Mouse (Mus musculus) intestine, embryonic 14.5 days (tissue): ENCODE data around the gene Lama2. TPM values are rescaled to one million over a fixed set of nuclear protein-coding genes. Genes with fewer than 3 reads are reported as not detected.

ENCODE experiments used
- ATAC-seq: fragments of 200-750 bp; cut with Nextera tagmentation; replicated peaks from 2 replicates; pipeline ENCODE4 v1.8.0; 2017; ENCODE audit warnings: low read depth, moderate number of reproducible peaks, moderate TSS enrichment, moderate library complexity; ENCODE audit not compliant: low FRiP score, low TSS enrichment
- DNase-seq: peaks from one replicate; pipeline ENCODE4 v3.0.0-alpha.2; 2018; ENCODE audit warnings: low spot score
- H3K27ac ChIP-seq: fragments of 300-500 bp; sonication (generic); 2 replicates; pipeline ENCODE4 v1.5.1; 2014; ENCODE audit warnings: low read depth, mild to moderate bottlenecking, control low read depth
- H3K27me3 ChIP-seq: fragments of 300-500 bp; sonication (generic); replicated peaks from 2 replicates; pipeline ENCODE4 v1.6.1; 2014; ENCODE audit warnings: low read length, control low read depth; ENCODE audit not compliant: control insufficient read depth, insufficient read depth
- H3K36me3 ChIP-seq: fragments of 300-500 bp; sonication (generic); 2 replicates; pipeline ENCODE4 v1.6.1; 2014; ENCODE audit warnings: low read length, control low read depth; ENCODE audit not compliant: control insufficient read depth, insufficient read depth
- H3K4me1 ChIP-seq: fragments of 300-500 bp; sonication (generic); replicated peaks from 2 replicates; pipeline ENCODE4 v1.6.1; 2014; ENCODE audit warnings: low read length, control low read depth, mixed read lengths; ENCODE audit not compliant: control insufficient read depth, insufficient read depth
- H3K4me2 ChIP-seq: fragments of 300-500 bp; sonication (generic); 2 replicates; pipeline ENCODE4 v1.6.1; 2014; ENCODE audit warnings: low read length
- H3K4me3 ChIP-seq: fragments of 300-500 bp; sonication (generic); 2 replicates; pipeline ENCODE4 v1.5.1; 2014; ENCODE audit warnings: low read depth, low read length, control low read depth, mixed read lengths
- H3K9ac ChIP-seq: fragments of 300-500 bp; sonication (generic); 2 replicates; pipeline ENCODE4 v1.6.1; 2014; ENCODE audit warnings: mild to moderate bottlenecking, low read length
- H3K9me3 ChIP-seq: fragments of 300-500 bp; sonication (generic); 2 replicates; pipeline ENCODE4 v1.6.1; 2016; ENCODE audit warnings: low read length, control low read depth; ENCODE audit not compliant: control insufficient read depth
- WGBS: fragments of 180-500 bp; shearing (Covaris S2); extraction: QIAGEN DNeasy Blood & Tissue Kit; methylation state at CpG from one replicate; pipeline ENCODE4 v1.1.7; 2014; 5-methylcytosine and 5-hydroxymethylcytosine counted together
- polyA plus RNA-seq: library from polyadenylated mRNA; unstranded; fragments of >200 nt; fragmentation: Nextera tagmentation; extraction: Ambion mirVana; gene quantifications from 2 replicates; pipeline ENCODE4 v1.2.1, GENCODE M21; 2014

The Lama2 gene
- polyA plus RNA-seq, 1 experiment from 2014 or later, result 9.8 TPM

- Histone ChIP-seq H3K9me3 (no peaks in the 10 kb centered on the region), H3K4me2 (no peak overlapping the region), H3K27ac (no peak overlapping the region), H3K4me1 (no peaks in the 10 kb centered on the region; the same call in 1 of the 2 replicates), H3K9ac (no peak overlapping the region), H3K4me3 (no peak overlapping the region), H3K36me3 (no peaks in the 10 kb centered on the region), H3K27me3 (no peaks in the 10 kb centered on the region)
- WGBS, result 90% methylated on average over 2 of the region's 2 CpGs
- DNase-seq (no peak), ATAC-seq (no peak)
These were observed 636.9 kb downstream of the Lama2 start for GRCm38 (mm10) chr10:26982621-26983020.

- no peaks in the 10 kb centered on the region for H3K36me3 ChIP-seq
- no peaks in the 10 kb centered on the region for H3K4me1 ChIP-seq
- H3K9me3 ChIP-seq, result no peaks in the 10 kb centered on the region
- 94% methylated on average over 3 of the region's 3 CpGs for WGBS
- H3K27me3 ChIP-seq, result no peaks in the 10 kb centered on the region
- no peak overlapping the region for H3K4me2 ChIP-seq
- no peak overlapping the region for H3K27ac ChIP-seq
- H3K4me3 ChIP-seq, result no peak overlapping the region
- H3K9ac ChIP-seq, result no peak overlapping the region
- ATAC-seq, result no peak
- DNase-seq, result no peak
These were observed 644.2 kb downstream of the Lama2 start for GRCm38 (mm10) chr10:26975372-26975771.

DNA sequence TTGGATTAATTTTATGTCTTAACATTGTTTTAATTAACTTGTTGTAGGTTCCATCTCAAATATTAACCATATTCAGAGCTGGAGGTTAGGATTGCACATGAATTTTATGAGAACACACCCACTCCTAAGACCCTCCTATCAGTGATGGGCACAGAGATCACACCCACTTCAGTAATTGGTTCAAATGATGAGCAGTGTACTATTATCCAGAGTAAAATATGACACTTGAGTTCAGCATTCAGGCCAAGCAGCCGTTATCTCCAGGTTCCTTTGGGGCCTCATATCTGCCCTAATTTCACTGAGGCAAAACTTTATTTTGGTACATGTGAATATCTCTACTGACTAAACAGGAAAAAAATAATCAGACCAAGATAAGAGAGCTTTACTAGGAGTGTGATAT is 645.3 kb downstream of the Lama2 start:
- Histone ChIP-seq H3K9ac (no peak overlapping the region), H3K27ac (no peak overlapping the region), H3K4me3 (no peak overlapping the region), H3K9me3 (no peaks in the 10 kb centered on the region), H3K4me1 (no peaks in the 10 kb centered on the region), H3K4me2 (no peak overlapping the region), H3K27me3 (no peaks in the 10 kb centered on the region), H3K36me3 (no peaks in the 10 kb centered on the region)
- no peak for DNase-seq
- ATAC-seq, result no peak
- 76% methylated on average over 1 of the region's 1 CpGs for WGBS

- Histone ChIP-seq H3K4me2 (no peak overlapping the region), H3K4me3 (no peak overlapping the region), H3K9me3 (no peaks in the 10 kb centered on the region), H3K27me3 (no peaks in the 10 kb centered on the region), H3K36me3 (no peaks in the 10 kb centered on the region), H3K4me1 (no peaks in the 10 kb centered on the region), H3K9ac (no peak overlapping the region), H3K27ac (no peak overlapping the region)
- DNase-seq (no peak), ATAC-seq (no peak)
- 83% methylated on average over 2 of the region's 2 CpGs for WGBS
These were observed 646.0 kb downstream of the Lama2 start for GRCm38 (mm10) chr10:26973575-26973974.

- WGBS, result 86% methylated on average over 3 of the region's 3 CpGs
- no peaks in the 10 kb centered on the region for H3K9me3 ChIP-seq
- no peak for ATAC-seq
These were observed 661.0 kb downstream of the Lama2 start for GRCm38 (mm10) chr10:26958513-26958912.

GRCm38 (mm10) chr10:26950448-26950847 is 669.1 kb downstream of the Lama2 start:
- WGBS, result 81% methylated on average over 7 of the region's 7 CpGs
- Histone ChIP-seq H3K9ac (no peak overlapping the region), H3K27ac (no peak overlapping the region), H3K27me3 (no peaks in the 10 kb centered on the region), H3K4me1 (no peaks in the 10 kb centered on the region), H3K9me3 (no peaks in the 10 kb centered on the region), H3K4me2 (no peak overlapping the region), H3K4me3 (no peak overlapping the region), H3K36me3 (no peaks in the 10 kb centered on the region)
- ATAC-seq (no peak), DNase-seq (no peak)

More at GRCm38 (mm10) chr10:26958513-26958912, 661.0 kb downstream of the Lama2 start:
- no peak overlapping the region for H3K27ac ChIP-seq
- H3K4me2 ChIP-seq, result no peak overlapping the region
- H3K4me3 ChIP-seq, result no peak overlapping the region
- no peak for DNase-seq
- no peaks in the 10 kb centered on the region for H3K4me1 ChIP-seq
- H3K27me3 ChIP-seq, result no peaks in the 10 kb centered on the region
- no peaks in the 10 kb centered on the region for H3K36me3 ChIP-seq
- no peak overlapping the region for H3K9ac ChIP-seq

DNA sequence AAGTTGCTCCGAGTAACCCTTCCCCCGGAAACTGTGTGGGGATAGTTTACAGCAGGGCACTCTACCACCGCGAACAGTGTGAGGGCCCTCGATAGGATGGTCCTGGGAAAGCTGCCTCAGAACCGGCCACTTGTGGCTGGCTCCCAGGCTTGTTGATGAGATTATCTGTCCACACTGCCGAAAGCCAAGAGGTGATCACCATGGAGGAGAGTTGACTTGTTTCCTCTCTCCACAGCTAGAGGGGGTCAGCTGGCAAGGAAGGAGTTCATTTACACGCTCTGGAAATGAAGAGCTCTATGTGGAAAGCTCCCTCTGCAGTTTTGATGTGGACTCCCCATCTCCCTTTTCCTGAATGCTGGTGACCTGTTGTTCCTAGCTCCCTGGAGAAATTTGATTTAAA is 669.9 kb downstream of the Lama2 start:
- Histone ChIP-seq H3K27me3 (no peaks in the 10 kb centered on the region), H3K4me1 (no peaks in the 10 kb centered on the region), H3K9ac (no peak overlapping the region), H3K27ac (no peak overlapping the region), H3K9me3 (no peaks in the 10 kb centered on the region), H3K36me3 (no peaks in the 10 kb centered on the region), H3K4me2 (no peak overlapping the region), H3K4me3 (no peak overlapping the region)
- WGBS, result 76% methylated on average over 8 of the region's 8 CpGs
- ATAC-seq (no peak), DNase-seq (no peak)

- no peak for DNase-seq
- no peak for ATAC-seq
- Histone ChIP-seq H3K36me3 (no peaks in the 10 kb centered on the region), H3K9ac (no peak overlapping the region), H3K4me1 (no peaks in the 10 kb centered on the region), H3K4me2 (no peak overlapping the region), H3K27ac (no peak overlapping the region), H3K27me3 (no peaks in the 10 kb centered on the region), H3K9me3 (no peaks in the 10 kb centered on the region), H3K4me3 (no peak overlapping the region)
- WGBS, result 65% methylated on average over 2 of the region's 2 CpGs
These were observed 671.2 kb downstream of the Lama2 start for GRCm38 (mm10) chr10:26948331-26948730.

- DNase-seq (no peak), ATAC-seq (no peak)
- Histone ChIP-seq H3K27ac (no peak overlapping the region), H3K4me2 (no peak overlapping the region), H3K27me3 (no peaks in the 10 kb centered on the region), H3K9ac (no peak overlapping the region), H3K4me3 (no peak overlapping the region), H3K9me3 (no peaks in the 10 kb centered on the region), H3K36me3 (no peaks in the 10 kb centered on the region), H3K4me1 (no peaks in the 10 kb centered on the region)
- WGBS, result 62% methylated on average over 1 of the region's 1 CpGs
These were observed 680.0 kb downstream of the Lama2 start for GRCm38 (mm10) chr10:26939549-26939948.
